Mouse (Mus musculus): Measurements from ENCODE around the gene Gemin2.
"Not testable (repeated sequence)": the region's sequence is repeated elsewhere in the genome, so short reads cannot be mapped to it uniquely, and the experiment has no call there.

The Gemin2 gene

DNA sequence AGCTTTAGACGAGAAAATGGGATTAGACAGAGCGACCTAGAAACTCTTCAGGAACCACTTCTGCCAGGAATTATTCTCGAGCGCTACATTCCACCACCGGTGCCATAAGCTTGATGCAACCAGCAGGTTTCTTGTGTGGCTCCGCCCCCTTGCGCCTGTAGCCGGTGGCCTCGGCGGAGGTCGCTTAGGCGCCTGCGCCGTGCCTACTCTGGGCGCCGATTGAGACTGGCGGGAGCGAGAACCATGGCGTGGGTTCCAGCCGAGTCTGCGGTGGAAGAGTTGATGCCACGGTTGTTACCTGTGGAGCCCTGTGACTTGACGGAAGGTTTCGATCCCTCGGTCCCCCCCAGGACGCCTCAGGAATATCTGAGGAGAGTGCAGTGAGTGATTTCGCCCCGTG lies at the start of gene Gemin2:
Gene Gemin2, plus strand, starts transcription at position 160 of the 400 bp plus-strand sequence.
- DNase-seq (ENCODE audit: low read depth, low spot score): peak; percentile 71

DNA sequence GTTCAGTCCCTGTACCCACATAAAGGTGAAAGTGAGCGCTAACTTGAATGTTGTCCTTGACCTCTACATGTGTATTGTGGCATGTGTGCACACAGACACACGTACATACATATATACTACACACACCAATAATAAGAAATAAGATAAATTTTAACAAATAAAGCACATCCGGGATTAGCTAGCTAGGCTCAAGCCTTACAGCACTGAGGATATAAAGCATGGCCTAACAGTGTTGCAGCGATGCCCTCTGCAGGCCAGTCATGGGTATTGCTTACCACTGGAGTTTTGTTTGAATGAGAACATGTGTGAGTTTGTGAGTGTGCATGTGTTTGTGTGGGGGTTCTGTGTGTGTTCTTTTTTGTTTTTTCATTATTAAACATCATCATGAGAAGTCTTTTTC lies 48.6 kb upstream of the Gemin2 start:
- DNase-seq (ENCODE audit: low read depth, low spot score): peak; percentile 12

DNA sequence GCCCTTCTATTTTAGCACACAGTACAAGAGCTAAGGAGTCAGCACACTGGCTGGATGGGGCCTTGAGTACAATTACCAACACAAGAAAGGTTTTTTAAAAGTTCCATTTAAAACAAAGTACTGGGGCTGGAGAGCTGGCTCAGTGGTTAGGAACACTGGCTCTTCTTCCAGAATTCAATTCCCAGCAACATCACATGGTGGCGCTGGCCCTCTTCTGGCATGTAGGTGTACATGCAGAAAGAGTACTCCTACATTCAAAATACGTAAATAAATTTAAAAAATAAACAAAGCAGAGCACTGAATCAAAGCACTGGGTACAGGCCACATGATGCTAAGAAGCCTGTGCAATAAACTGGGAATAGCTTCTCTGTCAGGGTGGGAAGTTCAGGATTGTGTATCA lies 36.2 kb upstream of the Gemin2 start:
- DNase-seq (ENCODE audit: low read depth, low spot score): no peak

DNA sequence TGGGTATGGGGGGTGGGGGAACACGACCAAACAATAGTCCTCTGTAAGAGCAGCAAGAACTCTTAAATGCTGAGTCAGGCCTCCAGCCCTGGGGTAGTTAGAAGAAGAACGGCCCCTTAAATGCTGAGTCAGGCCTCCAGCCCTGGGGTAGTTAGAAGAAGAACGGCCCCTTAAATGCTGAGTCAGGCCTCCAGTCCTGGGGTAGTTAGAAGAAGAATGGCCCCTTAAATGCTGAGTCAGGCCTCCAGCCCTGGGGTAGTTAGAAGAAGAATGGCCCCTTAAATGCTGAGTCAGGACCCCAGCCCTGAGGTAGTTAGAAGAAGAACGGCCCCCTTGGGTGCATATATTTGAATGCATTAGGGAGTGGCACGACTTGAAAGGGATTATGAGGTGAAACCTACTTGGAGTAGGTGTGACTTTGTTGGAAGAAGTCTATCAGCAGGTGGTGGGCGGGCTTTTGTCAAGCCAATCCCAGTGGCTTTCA lies 32.0 kb upstream of the Gemin2 start:
- not testable (repeated sequence) for DNase-seq (ENCODE audit: low read depth, low spot score)

DNA sequence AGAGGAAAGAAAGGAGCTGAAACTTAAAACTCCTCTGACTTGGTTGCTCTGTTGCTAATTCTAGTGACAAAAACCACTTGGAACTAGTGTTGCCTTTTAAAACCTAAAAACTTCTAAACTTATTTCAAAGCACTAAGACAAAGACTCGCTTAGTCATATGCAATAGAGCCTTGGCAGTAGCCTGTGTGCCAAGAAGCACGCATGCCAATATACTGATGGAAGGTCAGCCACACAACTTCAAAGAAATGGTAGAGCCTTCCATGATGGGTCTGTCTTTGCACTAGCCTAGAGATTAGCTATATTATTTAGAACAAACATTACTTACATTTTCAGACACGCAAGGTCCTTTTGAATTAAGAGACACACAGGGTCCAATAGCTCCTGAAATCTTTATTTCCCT lies 27.4 kb upstream of the Gemin2 start:
- DNase-seq (ENCODE audit: low read depth, low spot score): no peak

DNA sequence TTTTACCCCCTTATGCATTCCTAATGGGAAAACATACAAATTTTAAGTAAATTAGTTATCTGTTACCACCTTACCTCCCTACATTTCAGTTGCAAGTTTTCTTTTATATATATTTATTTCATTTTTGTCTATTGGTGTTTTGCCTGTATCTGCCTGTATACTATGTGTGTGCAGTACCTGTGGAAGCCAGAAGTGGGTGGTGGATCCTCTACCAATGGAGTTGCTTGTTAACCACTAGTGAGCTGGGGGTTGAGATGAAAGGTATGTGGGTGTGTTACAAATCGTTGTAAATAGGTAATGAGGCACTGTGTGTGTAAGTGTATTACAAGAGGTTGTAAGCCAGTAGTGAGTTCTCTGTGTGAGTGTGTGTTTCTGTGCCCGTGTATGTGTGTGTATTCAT lies 2.7 kb upstream of the Gemin2 start:
- no peak for DNase-seq (ENCODE audit: low read depth, low spot score)

DNA sequence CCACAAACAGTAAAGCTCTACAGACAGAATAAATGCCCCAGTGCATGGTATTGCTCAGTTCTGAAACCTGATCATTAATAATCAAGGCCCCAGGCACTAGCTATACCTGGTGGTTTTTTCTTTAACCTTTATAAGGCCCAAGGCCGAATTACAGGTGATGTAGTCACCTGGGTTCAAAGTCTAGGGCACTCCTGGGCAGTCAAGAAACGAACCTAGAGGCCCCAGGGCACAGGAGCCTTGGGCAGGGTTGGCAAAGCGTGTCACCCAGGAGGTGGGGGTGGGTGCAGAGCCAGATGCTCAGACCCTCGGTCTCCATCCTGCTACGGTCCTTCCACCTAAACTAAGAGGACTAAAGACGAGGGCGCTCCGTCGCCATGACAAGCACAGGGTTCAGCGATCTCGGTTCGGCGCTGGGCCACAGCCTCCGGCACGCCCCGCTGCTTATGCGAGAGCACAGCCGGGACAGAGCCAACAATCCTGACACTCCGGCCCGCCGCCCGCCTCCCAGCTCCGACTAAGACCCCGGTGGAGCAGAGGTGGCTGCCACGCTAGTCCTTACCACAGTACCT lies 1.8 kb upstream of the Gemin2 start:
- no peak for DNase-seq (ENCODE audit: low read depth, low spot score)

DNA sequence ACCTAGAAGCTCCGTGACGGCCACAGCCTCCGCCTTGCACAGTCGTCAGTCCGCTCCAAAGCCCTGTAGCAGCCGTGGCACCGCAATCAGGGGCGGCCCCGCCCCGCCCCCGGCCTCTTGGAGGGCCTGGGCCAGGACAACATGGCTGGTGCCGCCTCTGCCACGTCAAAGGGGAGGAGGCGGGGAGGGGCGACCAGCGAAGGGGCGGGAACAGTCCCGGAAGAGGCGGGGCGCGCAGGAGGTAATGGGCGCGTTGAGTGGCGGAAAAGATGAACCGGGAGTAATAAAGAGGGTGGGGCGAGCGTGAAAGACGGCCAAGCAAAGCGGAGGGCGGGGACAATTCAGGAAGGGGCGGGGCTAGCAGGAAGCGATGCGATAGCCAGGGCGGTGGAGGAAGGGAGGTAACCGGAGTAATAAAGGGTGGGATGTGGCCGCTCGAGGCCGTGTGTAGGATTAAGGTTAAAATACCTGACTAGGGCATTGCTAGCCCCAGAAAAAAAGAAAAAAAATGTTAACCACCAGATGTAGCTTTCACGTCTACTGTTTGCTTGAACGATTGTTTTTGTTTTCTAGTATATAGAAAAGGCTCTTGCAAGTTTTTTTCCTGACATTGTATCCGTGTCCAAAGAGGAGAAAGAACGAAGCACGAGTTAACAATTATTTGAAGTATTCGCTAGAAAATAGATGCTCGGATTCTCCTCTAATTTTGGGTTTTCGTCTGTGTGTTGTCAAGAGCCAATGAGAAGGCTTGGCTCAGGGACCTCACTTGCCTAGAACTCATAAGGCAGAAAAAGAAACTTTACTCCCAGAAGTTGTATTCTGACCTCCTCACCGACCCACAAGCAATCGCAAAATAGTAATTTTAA lies 1.1 kb upstream of the Gemin2 start, which contains the start of gene Sec23a:
Gene Sec23a, minus strand, starts transcription at position 174 of the 866 bp plus-strand sequence.
- peak; percentile 93 for DNase-seq (ENCODE audit: low read depth, low spot score)

DNA sequence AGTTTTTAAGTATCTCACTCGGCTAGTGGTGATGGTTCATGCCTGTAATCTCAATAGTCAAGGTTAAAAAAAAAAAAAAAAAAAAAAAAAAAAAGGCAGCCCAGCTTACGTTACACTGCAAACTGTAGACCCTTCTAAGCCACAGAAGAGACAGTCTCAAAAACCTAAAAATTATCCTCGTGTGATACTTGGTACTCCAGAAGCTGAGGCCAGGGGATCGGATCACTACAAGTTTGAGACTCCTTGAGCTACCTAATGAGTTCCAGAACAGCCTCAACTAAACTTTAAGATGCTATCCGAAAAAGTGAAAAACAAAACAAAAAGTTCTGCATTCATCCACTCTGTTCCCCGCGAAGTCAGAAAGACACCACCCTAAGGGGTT lies 492 bp upstream of the Gemin2 start:
- no peak for DNase-seq (ENCODE audit: low read depth, low spot score)

DNA sequence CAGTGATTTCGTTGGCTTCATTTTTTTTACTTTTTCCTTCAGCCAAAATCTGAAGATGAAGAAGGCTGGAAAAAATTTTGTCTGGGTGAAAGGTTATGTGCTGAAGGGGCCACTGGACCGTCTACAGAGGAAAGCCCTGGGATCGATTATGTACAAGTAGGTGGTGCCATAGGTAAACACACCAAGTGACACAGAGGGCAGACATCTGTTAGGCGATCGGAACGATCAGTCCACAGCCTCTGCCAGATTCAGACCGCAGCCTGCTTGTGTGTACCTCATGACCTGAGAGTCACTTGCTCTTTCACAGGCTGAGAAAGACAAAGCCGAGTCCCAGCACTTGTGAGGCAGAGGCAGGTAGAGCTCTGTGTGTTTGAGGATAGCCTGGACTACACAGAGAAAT lies 4.8 kb downstream of the Gemin2 start:
- no peak for DNase-seq (ENCODE audit: low read depth, low spot score)

DNA sequence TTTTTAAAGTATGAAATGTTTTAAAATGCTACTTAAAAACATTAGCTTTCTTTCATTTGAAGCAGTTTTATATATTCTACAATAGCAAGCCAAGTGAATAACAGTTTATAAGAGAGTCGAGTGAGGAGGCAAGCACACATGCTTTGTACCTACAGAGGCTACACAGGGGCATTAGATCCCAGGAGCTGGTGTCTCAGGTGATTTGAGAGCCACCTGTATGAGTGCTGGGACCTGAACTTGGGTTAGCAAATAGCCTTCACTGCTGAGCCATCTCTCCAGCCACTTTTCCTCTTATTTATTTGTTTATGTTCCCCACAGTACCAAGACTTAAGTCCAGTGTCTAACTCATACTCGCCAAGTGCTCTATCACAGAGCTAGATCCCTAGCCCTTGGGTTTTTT lies 6.7 kb downstream of the Gemin2 start:
- no peak for DNase-seq (ENCODE audit: low read depth, low spot score)

DNA sequence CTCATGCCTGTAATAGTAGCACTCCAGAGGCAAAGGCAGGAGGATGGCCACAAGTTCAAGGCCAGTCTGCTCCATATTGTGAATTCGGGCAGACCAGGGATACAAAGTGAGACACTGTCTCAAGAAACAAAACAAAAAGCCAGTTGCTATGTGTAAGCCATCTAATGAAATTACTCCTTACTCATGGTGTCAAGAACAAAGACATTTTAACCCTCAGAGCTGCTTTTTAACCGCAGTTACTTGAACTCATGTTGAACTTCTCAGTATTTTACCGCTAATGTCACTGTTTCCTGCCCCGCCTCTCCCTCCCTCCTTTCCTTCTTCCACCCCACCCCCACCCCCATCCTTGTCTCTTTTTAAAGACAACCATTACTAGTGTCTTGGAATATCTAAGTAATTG lies 8.1 kb downstream of the Gemin2 start:
- DNase-seq (ENCODE audit: low read depth, low spot score): no peak

DNA sequence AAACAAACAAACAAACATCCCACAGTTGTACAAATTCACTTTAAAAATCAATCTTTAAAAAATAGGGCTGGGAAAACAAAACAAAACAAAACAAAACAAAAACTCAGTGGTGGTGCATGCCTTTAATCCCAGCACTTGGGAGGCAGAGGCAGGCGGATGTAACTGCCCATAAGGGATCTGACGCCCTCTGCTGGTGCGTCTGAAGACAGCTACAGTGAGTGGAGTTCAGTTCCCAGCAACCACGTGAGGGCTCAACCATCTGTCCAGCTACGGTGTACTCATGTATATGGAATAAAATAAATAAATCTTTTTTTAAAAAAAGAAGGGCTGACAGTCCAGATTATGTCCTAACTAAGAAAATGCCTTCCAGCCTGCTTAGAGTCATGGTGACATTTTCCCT lies 18.9 kb downstream of the Gemin2 start:
- no peak for DNase-seq (ENCODE audit: low read depth, low spot score)

DNA sequence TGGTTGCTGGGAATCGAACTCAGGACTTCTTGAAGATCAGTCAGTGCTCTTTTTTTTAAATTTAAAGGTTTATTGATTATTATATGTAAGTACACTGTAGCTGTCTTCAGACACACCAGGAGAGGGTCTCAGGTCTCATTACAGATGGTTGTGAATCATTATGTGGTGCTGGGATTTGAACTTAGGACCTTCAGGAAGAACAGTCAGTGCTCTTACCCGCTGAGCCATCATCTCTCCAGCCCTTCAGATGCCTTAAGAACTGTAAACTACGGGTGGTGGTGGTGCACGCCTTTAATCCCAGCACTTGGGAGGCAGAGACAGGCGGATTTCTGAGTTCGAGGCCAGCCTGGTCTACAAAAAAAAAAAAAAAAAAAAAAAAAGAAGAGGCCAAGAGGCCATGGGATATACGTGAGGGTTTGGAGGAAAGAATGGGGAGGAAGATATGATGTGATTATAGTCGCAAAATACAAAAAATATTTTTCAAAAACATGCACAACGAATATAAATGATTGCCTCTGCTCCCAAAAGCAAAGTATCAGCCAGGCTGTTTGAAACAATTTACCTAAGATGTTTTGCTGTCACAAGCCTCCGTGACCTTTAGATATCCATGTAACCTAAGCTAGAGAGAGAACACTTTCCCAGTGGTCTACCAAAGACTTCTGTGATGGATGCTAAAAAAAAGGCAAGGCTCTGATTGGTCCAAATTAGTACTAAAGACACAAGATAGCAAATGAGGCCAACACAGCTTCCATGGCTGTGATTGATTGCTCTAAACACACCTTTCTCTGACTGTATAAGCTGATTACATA lies 26.2 kb downstream of the Gemin2 start:
- no peak for DNase-seq (ENCODE audit: low read depth, low spot score)

DNA sequence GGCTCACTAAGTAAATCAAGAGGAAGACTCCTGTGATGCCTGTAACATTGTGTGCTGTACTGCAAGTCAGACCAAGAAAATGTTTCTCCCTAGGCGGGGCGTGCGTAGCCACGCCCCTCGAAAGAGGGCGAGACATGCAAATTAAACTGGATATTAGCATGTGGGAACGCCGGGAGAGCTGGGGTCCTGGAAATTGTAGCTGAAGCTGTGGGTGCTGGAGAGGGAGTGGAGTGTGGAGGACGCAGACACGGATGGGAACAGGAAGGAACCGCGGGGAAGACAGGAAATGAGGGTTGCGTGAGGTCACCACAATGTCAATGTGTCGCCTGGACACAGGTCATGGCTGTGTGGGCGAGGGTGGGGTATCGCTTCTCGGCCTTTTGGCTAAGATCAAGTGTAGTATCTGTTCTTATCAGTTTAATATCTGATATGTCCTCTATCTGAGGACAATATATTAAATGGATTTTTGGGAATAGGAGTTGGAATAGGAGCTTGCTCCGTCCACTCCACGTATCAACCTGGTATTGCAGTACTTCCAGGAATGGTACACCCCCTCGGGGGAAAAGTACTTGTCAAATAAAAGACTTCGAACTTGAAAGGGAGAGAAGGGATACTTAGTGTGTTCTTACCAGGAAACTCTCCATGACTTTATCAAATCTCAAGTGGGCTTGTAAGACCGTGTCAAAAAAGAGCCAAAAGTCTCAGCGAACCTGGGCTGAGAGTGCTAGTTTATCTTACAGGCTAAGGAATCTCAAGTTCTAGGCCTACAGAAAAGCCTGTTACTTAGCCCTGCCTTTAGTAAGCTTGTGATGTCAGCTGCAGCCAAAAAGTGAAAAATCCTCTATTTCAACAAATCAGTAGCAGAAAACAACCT lies 27.0 kb downstream of the Gemin2 start:
- no peak for DNase-seq (ENCODE audit: low read depth, low spot score)

DNA sequence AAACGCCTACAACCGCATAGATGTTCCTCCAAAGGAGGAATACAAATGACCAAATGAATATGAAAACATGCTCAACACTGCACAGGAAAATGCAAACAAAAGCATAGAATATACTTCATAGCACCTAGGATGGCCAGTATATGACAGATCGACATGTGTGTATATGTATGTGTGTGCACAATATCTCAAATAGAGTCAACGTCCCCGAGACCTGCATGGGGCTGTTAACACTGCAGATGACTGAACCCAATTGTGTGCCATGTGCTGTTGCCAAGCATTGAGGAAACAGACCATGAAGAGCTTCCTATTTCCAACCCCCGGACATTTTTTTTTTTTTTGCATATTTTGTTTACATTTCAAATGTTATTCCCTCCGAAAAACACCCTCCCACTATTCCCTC lies 27.7 kb downstream of the Gemin2 start:
- DNase-seq (ENCODE audit: low read depth, low spot score): no peak

DNA sequence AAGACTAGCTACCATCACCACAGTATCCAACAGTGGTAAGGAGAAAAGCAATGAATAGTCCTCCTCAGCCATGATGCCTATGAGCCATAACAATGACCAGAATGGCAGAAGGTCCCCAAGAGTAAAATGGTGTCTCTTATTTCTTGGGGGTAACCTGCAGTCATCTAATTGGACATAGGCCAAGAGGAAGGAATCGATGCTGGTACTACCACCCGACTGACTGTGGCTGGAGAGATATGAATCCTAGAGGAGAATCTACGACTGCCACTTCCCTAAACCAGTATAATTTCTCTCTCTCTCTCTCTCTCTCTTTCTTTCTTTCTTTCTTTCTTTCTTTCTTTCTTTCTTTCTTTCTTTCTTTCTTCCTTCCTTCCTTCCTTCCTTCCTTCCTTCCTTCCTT lies 39.3 kb downstream of the Gemin2 start:
- DNase-seq (ENCODE audit: low read depth, low spot score): no peak

DNA sequence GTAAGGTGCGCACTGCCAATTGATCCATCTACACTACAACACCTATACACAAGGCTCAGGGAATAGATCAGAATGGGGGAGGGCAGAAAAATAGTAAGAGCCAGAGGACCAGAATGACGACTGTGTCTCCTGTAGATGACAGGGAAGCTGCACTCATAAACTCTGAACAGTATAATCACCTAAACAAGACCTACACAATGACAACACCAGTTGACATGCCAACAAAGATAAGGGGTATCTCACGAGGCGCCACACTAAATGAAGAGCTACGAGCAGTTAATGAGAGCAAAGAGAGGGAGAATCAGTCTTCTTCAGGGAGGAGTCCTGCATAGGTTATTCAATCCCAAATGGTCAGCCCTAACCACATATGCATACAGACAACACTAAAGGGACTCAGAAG lies 40.0 kb downstream of the Gemin2 start:
- no peak for DNase-seq (ENCODE audit: low read depth, low spot score)

DNA sequence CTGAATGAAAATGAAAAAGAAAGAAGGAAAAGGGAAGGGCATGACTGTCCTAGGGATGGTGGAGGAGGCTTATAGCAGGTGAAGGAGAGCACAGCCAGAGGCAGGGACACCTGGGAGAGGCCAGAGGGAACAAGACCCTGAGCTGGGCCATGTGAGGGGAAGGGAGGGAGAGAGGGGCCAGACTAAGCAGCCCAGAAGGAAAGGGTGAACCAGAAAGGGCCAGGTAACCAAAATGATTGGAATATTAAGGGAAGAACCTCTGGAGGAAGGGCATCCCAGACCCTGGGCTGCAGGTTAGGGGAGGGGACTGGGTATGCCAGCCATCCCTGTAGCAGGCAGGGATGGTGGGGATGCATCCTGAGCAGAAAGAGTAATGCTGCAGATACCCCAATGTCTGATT lies 40.8 kb downstream of the Gemin2 start:
- no peak for DNase-seq (ENCODE audit: low read depth, low spot score)

DNA sequence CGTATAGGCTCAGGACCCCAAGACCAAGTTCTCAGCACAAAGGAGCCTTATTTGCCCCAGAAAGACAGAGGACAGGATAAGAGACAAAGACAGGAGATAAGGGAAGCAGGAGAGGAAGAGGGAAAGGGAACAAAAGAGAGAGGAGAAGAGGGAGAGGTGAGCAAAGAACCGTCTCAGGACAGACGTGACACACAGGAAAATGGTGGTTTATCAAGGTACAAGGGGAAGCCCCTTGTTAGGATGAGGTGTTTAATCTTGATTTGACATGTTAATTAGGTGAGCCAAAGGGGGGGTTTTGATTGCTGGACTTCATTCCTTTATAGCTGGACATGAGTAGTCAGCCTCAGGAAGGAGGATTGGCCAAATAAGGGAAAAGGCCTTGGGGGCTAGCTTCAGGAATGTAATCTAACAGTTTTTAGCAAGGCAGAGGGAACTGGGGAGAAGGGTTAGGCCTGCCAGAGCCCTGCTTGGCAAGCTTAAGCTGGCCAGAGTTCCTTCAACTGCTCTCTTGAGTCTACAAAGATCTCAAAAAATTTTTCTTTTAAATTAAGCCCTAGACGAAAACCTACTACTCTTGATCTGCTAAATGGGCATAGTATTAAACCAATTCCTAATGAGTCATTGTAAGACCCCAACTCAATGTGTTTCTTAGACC lies 42.1 kb downstream of the Gemin2 start:
- DNase-seq (ENCODE audit: low read depth, low spot score): no peak

DNA sequence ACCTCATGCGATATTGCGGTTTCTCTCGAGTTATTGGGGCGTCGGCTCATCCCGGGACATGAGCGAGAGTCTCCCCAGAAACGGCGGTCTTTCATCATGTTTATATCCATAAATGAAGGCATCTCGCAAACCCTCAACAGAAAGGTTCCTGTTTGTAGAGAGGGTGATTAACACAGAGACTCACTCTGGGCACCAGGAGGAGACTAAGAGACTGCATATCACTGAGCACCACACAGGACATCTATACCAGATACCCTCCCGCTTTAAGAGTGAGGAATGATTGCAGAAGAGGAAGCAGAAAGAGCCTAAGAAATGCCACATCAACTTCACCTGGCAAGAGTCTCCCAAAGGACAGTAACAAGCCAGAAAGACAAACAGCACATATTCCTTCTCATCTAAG lies 43.0 kb downstream of the Gemin2 start:
- no peak for DNase-seq (ENCODE audit: low read depth, low spot score)

All from brain, embryonic 18.5 days (tissue).